Comparison of ENCODE assay signal across 7 mouse cellular contexts in genomic region chr1:130633761-130634410, GRCm38 (mm10). TPM values are rescaled to one million over a fixed set of nuclear protein-coding genes. Genes with fewer than 3 reads are reported as not detected.
DNase-seq lines count a peak whose midpoint lies in the region; ATAC-seq and TF ChIP-seq lines count a peak whose summit lies in the region.

No protein-coding gene starts in this region.

- intact Hi-C loops in left cerebral cortex, postnatal 4 days (cut with DNase I): no loop called here

- 26% methylated on average over 16 of the region's 16 CpGs for WGBS in intestine, postnatal 0 days
- WGBS in midbrain, embryonic 13.5 days: 36% methylated on average over 16 of the region's 16 CpGs

- no peaks in the 10 kb centered on the region for H3K27me3 ChIP-seq in intestine, postnatal 0 days (replicated peaks; ENCODE audit: control insufficient read depth, insufficient read depth, low read length)
- H3K27me3 ChIP-seq in midbrain, embryonic 13.5 days: no peaks in the 10 kb centered on the region

- H3K9me3 ChIP-seq in intestine, postnatal 0 days (ENCODE audit: control insufficient read depth): no peaks in the 10 kb centered on the region
- H3K9me3 ChIP-seq in midbrain, embryonic 13.5 days: no peaks in the 10 kb centered on the region

- no peaks in the 10 kb centered on the region for H3K4me1 ChIP-seq in intestine, postnatal 0 days (replicated peaks; ENCODE audit: control insufficient read depth, insufficient read depth, low read length)
- no peaks in the 10 kb centered on the region for H3K4me1 ChIP-seq in midbrain, embryonic 13.5 days (replicated peaks)

- H3K36me3 ChIP-seq in intestine, postnatal 0 days (ENCODE audit: control insufficient read depth, insufficient read depth): no peaks in the 10 kb centered on the region
- no peaks in the 10 kb centered on the region for H3K36me3 ChIP-seq in midbrain, embryonic 13.5 days

- H3K4me3 ChIP-seq in intestine, postnatal 0 days (ENCODE audit: low read depth, low read length): no peak overlapping the region
- H3K4me3 ChIP-seq in midbrain, embryonic 13.5 days (replicated peaks): no peak overlapping the region

- H3K9ac ChIP-seq in intestine, postnatal 0 days (ENCODE audit: low read depth, low read length): no peak overlapping the region
- H3K9ac ChIP-seq in midbrain, embryonic 13.5 days (replicated peaks): no peak overlapping the region

- peak overlapping the region; percentile 37; the same call in 1 of the 2 replicates for H3K4me2 ChIP-seq in intestine, postnatal 0 days (replicated peaks; ENCODE audit: low read depth)
- no peak overlapping the region for H3K4me2 ChIP-seq in midbrain, embryonic 13.5 days (replicated peaks)

- peak; percentile 3 for DNase-seq in adipocyte (ENCODE audit: low spot score)
- peak; percentile 78 for DNase-seq in gastrocnemius, postnatal 10 days
- peak; percentile 68 for DNase-seq in left cerebral cortex, postnatal 4 days
- DNase-seq in spleen, postnatal 36 days (ENCODE audit: low spot score in 2 of 2): peak; percentile 73 to 78

- TF ChIP-seq CTCF in intestine, postnatal 0 days (IDR thresholded peaks at IDR 0.05; ENCODE audit: low read depth): peak; percentile 91

- ATAC-seq in common myeloid progenitor, adult 5-6 weeks (replicated peaks; ENCODE audit: low read depth, poor library complexity, severe bottlenecking): peak; percentile 97
- peak; percentile 47; the same call in 1 of the 2 replicates for ATAC-seq in intestine, postnatal 0 days
- 0 out of 2 replicates have a peak, but pooled peaks have one; percentile 67 for ATAC-seq in midbrain, embryonic 13.5 days

- H3K27ac ChIP-seq in intestine, postnatal 0 days (ENCODE audit: low read depth, low read length): no peak overlapping the region
- no peak overlapping the region for H3K27ac ChIP-seq in midbrain, embryonic 13.5 days

RNA-seq across cellular contexts. Expression of gene Zp3r, which starts 4.5 kb away (rescaled TPM):
- not detected in 2 replicates for total RNA-seq in common myeloid progenitor, adult 5-6 weeks (2017)
- not detected for total RNA-seq in gastrocnemius, postnatal 10 days (2021)
- 0.08 TPM in 1 of 2 replicates, not detected in the other for polyA plus RNA-seq in intestine, postnatal 0 days (2015; fragmentation: Nextera tagmentation; extraction: Ambion mirVana)
- total RNA-seq in left cerebral cortex, postnatal 4 days (2021): not detected
- not detected in 2 replicates for polyA plus RNA-seq in midbrain, embryonic 13.5 days (2015; fragmentation: Nextera tagmentation; extraction: Ambion mirVana)

RNA-seq across cellular contexts. Expression of gene C4bp, which starts 27.5 kb away (rescaled TPM):
- not detected in 2 replicates for total RNA-seq in common myeloid progenitor, adult 5-6 weeks (2017)
- under 1 TPM in 1 of 2 experiments, not detected in 1; 0.11 TPM for total RNA-seq in gastrocnemius, postnatal 10 days (2021)
- polyA plus RNA-seq in intestine, postnatal 0 days (2015; fragmentation: Nextera tagmentation; extraction: Ambion mirVana): 0.82 and 0.98 TPM in 2 replicates
- total RNA-seq in left cerebral cortex, postnatal 4 days (2021): not detected
- polyA plus RNA-seq in midbrain, embryonic 13.5 days (2015; fragmentation: Nextera tagmentation; extraction: Ambion mirVana): not detected in 2 replicates

Comparison
In these comparisons a context has a peak if more than half of its experiments do, and no peak if none do; other contexts are left out.
1. DNase-seq: peak in every context shown above with its lines; median percentile 78 in gastrocnemius, postnatal 10 days; 76 in spleen, postnatal 36 days; 68 in left cerebral cortex, postnatal 4 days; 3 in adipocyte.
2. ATAC-seq: peak in every context shown above with its lines; median percentile 97 in common myeloid progenitor, adult 5-6 weeks; 67 in midbrain, embryonic 13.5 days; 47 in intestine, postnatal 0 days.